Mouse (Mus musculus) splenic B cell, adult 2 months (primary cell): ENCODE data around the gene Olfr435.

Experiments
- DNase-seq: peaks from one replicate; pipeline ENCODE4 v3.0.0-alpha.2; 2011; ENCODE audit warnings: low read depth, low spot score
- H3K27me3 ChIP-seq: 2 replicates; pipeline ENCODE4 v1.6.1; 2012; ENCODE audit warnings: mild to moderate bottlenecking, low read length, moderate library complexity, mixed read lengths; ENCODE audit not compliant: control insufficient read depth, poor library complexity, insufficient read depth, severe bottlenecking
- H3K36me3 ChIP-seq: 2 replicates; pipeline ENCODE4 v1.6.1; 2012; ENCODE audit warnings: mild to moderate bottlenecking, low read length, moderate library complexity, mixed read lengths; ENCODE audit not compliant: control insufficient read depth, poor library complexity, insufficient read depth, severe bottlenecking

Gene Olfr435

DNA sequence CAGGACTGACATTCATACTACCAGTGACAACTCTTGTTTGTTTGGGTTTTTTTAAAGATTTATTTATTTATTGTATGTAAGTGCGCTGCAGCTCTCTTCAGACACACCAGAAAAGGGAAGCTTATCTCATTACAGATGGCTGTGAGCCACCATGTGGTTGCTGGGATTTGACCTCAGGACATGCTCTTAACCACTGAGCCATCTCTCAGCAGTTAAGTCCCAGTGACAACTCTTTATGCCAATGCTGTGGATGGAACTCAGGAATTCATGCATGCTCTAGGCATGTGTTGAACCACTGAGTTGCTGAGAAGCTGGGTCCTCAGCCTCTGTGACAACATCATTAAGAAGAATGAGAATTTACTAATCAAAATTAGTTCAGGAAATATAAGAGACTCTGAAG lies 56.0 kb downstream of the Olfr435 start:
- no peak for DNase-seq
- no peaks in the 10 kb centered on the region for H3K27me3 ChIP-seq
- H3K36me3 ChIP-seq = no peaks in the 10 kb centered on the region
